8 mouse cellular contexts compared by ENCODE assay signal in genomic region chr7:91262998-91263397, GRCm38 (mm10).
A peak's percentile ranks its signal among the peaks of the same experiment; 100 is the strongest.
DNase-seq lines count a peak whose midpoint lies in the region; ATAC-seq and TF ChIP-seq lines count a peak whose summit lies in the region.

No protein-coding gene starts in this region.

- 0 out of 2 replicates have a peak, but pooled peaks cover 4% of the 10 kb centered on the region for H3K4me1 ChIP-seq in lung, embryonic 14.5 days (ENCODE audit: insufficient read depth)
- H3K4me1 ChIP-seq in embryonic facial prominence, embryonic 12.5 days, result peaks cover 3% of the 10 kb centered on the region; the same call in 1 of the 2 replicates

- H3K9ac ChIP-seq in lung, embryonic 14.5 days, result no peak overlapping the region
- no peak overlapping the region for H3K9ac ChIP-seq in embryonic facial prominence, embryonic 12.5 days

- no peaks in the 10 kb centered on the region for H3K9me3 ChIP-seq in lung, embryonic 14.5 days (ENCODE audit: low read depth, low read length)
- no peaks in the 10 kb centered on the region for H3K9me3 ChIP-seq in embryonic facial prominence, embryonic 12.5 days

- 6% methylated on average over 9 of the region's 9 CpGs for WGBS in lung, embryonic 14.5 days
- WGBS in embryonic facial prominence, embryonic 12.5 days, result 8% methylated on average over 9 of the region's 9 CpGs

- H3K27me3 ChIP-seq in lung, embryonic 14.5 days (ENCODE audit: insufficient read depth, low read length), result peaks cover 9% of the 10 kb centered on the region; the same call in 1 of the 2 replicates
- H3K27me3 ChIP-seq in embryonic facial prominence, embryonic 12.5 days, result peaks cover 9% of the 10 kb centered on the region; the same call in 1 of the 2 replicates

- no peaks in the 10 kb centered on the region for H3K36me3 ChIP-seq in lung, embryonic 14.5 days (ENCODE audit: insufficient read depth)
- H3K36me3 ChIP-seq in embryonic facial prominence, embryonic 12.5 days, result no peaks in the 10 kb centered on the region

- H3K4me2 ChIP-seq in lung, embryonic 14.5 days, result peak overlapping the region; percentile 70
- H3K4me2 ChIP-seq in embryonic facial prominence, embryonic 12.5 days (replicated peaks), result peak overlapping the region; percentile 71

- H3K4me3 ChIP-seq in lung, embryonic 14.5 days (ENCODE audit: low read depth, low read length), result peak overlapping the region; percentile 31
- H3K4me3 ChIP-seq in embryonic facial prominence, embryonic 12.5 days, result peak overlapping the region; percentile 41

- no peak for ATAC-seq in lung, embryonic 14.5 days (ENCODE audit: insufficient read depth)
- no peak for ATAC-seq in embryonic facial prominence, embryonic 12.5 days (ENCODE audit: insufficient number of reproducible peaks, insufficient read depth, low FRiP score, low TSS enrichment)

- TF ChIP-seq CTCF in lung, embryonic 14.5 days (IDR thresholded peaks at IDR 0.05; ENCODE audit: low read depth), result no peak

- H3K27ac ChIP-seq in lung, embryonic 14.5 days (ENCODE audit: low read depth), result no peak overlapping the region
- no peak overlapping the region for H3K27ac ChIP-seq in embryonic facial prominence, embryonic 12.5 days

- peak; percentile 2 for DNase-seq in lung, embryonic 14.5 days
- no peak for DNase-seq in lung, adult 18-20 months
- peak; percentile 24 to 36 for DNase-seq in layer of hippocampus, postnatal 14 days (ENCODE audit: low spot score in 2 of 2)
- peak; percentile 44 for DNase-seq in retina, postnatal 1 day
- DNase-seq in natural killer cell, adult 2 months (ENCODE audit: low spot score in 2 of 2), result no peak
- no peak for DNase-seq in gastrocnemius, postnatal 36 days
- DNase-seq in c-Kit-positive CD71-positive TER-119-positive erythroid progenitor cells, embryonic 14.5 days (ENCODE audit: low spot score), result no peak

- intact Hi-C loops in gastrocnemius, postnatal 36 days (cut with DNase I), result no loop called here

Comparison
In these comparisons a context has a peak if more than half of its experiments do, and no peak if none do; other contexts are left out.
1. DNase-seq: peak in lung, embryonic 14.5 days (single experiment), layer of hippocampus, postnatal 14 days (2 of 2) and retina, postnatal 1 day (single experiment); none in lung, adult 18-20 months (0 of 2), natural killer cell, adult 2 months (0 of 2), gastrocnemius, postnatal 36 days (0 of 2) and c-Kit-positive CD71-positive TER-119-positive erythroid progenitor cells, embryonic 14.5 days (single experiment).